Mouse (Mus musculus) liver, embryonic 11.5 days (tissue): ENCODE measurements around the gene Nbl1. TPM values are rescaled to one million over a fixed set of nuclear protein-coding genes. Genes with fewer than 3 reads are reported as not detected.
A peak's percentile ranks its signal among the peaks of the same experiment; 100 is the strongest.

ENCODE experiments used
- ATAC-seq: fragments of 200-750 bp; cut with Nextera tagmentation; replicated peaks from 2 replicates; pipeline ENCODE4 v1.8.0; 2017; ENCODE audit warnings: moderate number of reproducible peaks, mild to moderate bottlenecking, moderate TSS enrichment, moderate library complexity; ENCODE audit not compliant: low FRiP score
- DNase-seq: peaks from one replicate; pipeline ENCODE4 v3.0.0-alpha.2; 2017; ENCODE audit warnings: low spot score
- H3K27ac ChIP-seq: fragments of 300-500 bp; sonication (generic); 2 replicates; pipeline ENCODE4 v1.5.1; 2014; ENCODE audit warnings: mild to moderate bottlenecking, low read depth, low read length, control low read depth
- H3K27me3 ChIP-seq: fragments of 300-500 bp; sonication (generic); replicated peaks from 2 replicates; pipeline ENCODE4 v1.6.1; 2014; ENCODE audit warnings: low read length, mixed read lengths; ENCODE audit not compliant: control insufficient read depth, insufficient read depth
- H3K36me3 ChIP-seq: fragments of 300-500 bp; sonication (generic); 2 replicates; pipeline ENCODE4 v1.6.1; 2014; ENCODE audit warnings: mild to moderate bottlenecking, low read length, moderate library complexity, mixed read lengths; ENCODE audit not compliant: control insufficient read depth, insufficient read depth
- H3K4me1 ChIP-seq: fragments of 300-500 bp; sonication (generic); replicated peaks from 2 replicates; pipeline ENCODE4 v1.6.1; 2014; ENCODE audit warnings: low read length, mixed read lengths; ENCODE audit not compliant: control insufficient read depth, insufficient read depth
- H3K4me2 ChIP-seq: fragments of 300-500 bp; sonication (generic); 2 replicates; pipeline ENCODE4 v1.6.1; 2014; ENCODE audit warnings: mild to moderate bottlenecking, control low read depth, moderate library complexity
- H3K4me3 ChIP-seq: fragments of 300-500 bp; sonication (generic); 2 replicates; pipeline ENCODE4 v1.5.1; 2014; ENCODE audit warnings: low read depth, low read length, control low read depth
- H3K9ac ChIP-seq: fragments of 300-500 bp; sonication (generic); 2 replicates; pipeline ENCODE4 v1.6.1; 2014; ENCODE audit warnings: low read depth, low read length, control low read depth
- H3K9me3 ChIP-seq: fragments of 300-500 bp; sonication (generic); 2 replicates; pipeline ENCODE4 v1.6.1; 2016; ENCODE audit warnings: low read length, inconsistent platforms, mixed read lengths; ENCODE audit not compliant: control insufficient read depth
- WGBS: fragments of 180-500 bp; shearing (Covaris S2); extraction: QIAGEN DNeasy Blood & Tissue Kit; methylation state at CpG from one replicate; pipeline ENCODE4 v1.1.7; 2014; 5-methylcytosine and 5-hydroxymethylcytosine counted together
- polyA plus RNA-seq: library from polyadenylated mRNA; unstranded; fragments of >200 nt; fragmentation: Nextera tagmentation; extraction: Ambion mirVana; gene quantifications from 2 replicates; pipeline ENCODE4 v1.2.1, GENCODE M21; 2014

Nbl1 gene
- polyA plus RNA-seq, 1 experiment from 2014 or later: 5.0 TPM

- Histone ChIP-seq H3K4me3 (no peak overlapping the region), H3K4me1 (no peaks in the 10 kb centered on the region), H3K27ac (no peak overlapping the region), H3K9ac (no peak overlapping the region), H3K36me3 (no peaks in the 10 kb centered on the region), H3K27me3 (peaks cover 12% of the 10 kb centered on the region), H3K4me2 (no peak overlapping the region), H3K9me3 (no peaks in the 10 kb centered on the region)
- WGBS: 26% methylated on average over 4 of the region's 4 CpGs
- DNase-seq (no peak), ATAC-seq (no peak)
Observed at GRCm38 (mm10) chr4:139068287-139068686, 24.5 kb downstream of the Nbl1 start.

- Histone ChIP-seq H3K4me3 (no peak overlapping the region), H3K9ac (no peak overlapping the region), H3K4me2 (no peak overlapping the region), H3K9me3 (no peaks in the 10 kb centered on the region), H3K27me3 (no peaks in the 10 kb centered on the region), H3K36me3 (no peaks in the 10 kb centered on the region), H3K4me1 (no peaks in the 10 kb centered on the region), H3K27ac (no peak overlapping the region)
- no peak for ATAC-seq
- 87% methylated on average over 5 of the region's 5 CpGs for WGBS
- DNase-seq: no peak
Observed at GRCm38 (mm10) chr4:139064831-139065230, 28.0 kb downstream of the Nbl1 start.

GRCm38 (mm10) chr4:139059569-139059968 is 33.2 kb downstream of the Nbl1 start:
- Histone ChIP-seq H3K4me3 (no peak overlapping the region), H3K36me3 (no peaks in the 10 kb centered on the region), H3K27me3 (no peaks in the 10 kb centered on the region), H3K4me1 (no peaks in the 10 kb centered on the region), H3K9me3 (no peaks in the 10 kb centered on the region), H3K4me2 (no peak overlapping the region), H3K27ac (no peak overlapping the region), H3K9ac (no peak overlapping the region)
- 6% methylated on average over 7 of the region's 7 CpGs for WGBS
- ATAC-seq: no peak
- DNase-seq: peak; percentile 68

GRCm38 (mm10) chr4:139058029-139058428 is 34.8 kb downstream of the Nbl1 start:
- Histone ChIP-seq H3K9me3 (no peaks in the 10 kb centered on the region), H3K36me3 (no peaks in the 10 kb centered on the region), H3K27ac (no peak overlapping the region), H3K27me3 (no peaks in the 10 kb centered on the region), H3K4me1 (no peaks in the 10 kb centered on the region), H3K4me3 (no peak overlapping the region), H3K4me2 (no peak overlapping the region), H3K9ac (no peak overlapping the region)
- DNase-seq (no peak), ATAC-seq (no peak)
- 76% methylated on average over 5 of the region's 5 CpGs for WGBS

GRCm38 (mm10) chr4:139057291-139057690 is 35.5 kb downstream of the Nbl1 start:
- Histone ChIP-seq H3K27me3 (no peaks in the 10 kb centered on the region), H3K4me2 (no peak overlapping the region), H3K4me3 (no peak overlapping the region), H3K9ac (no peak overlapping the region), H3K36me3 (no peaks in the 10 kb centered on the region), H3K27ac (no peak overlapping the region), H3K4me1 (no peaks in the 10 kb centered on the region), H3K9me3 (no peaks in the 10 kb centered on the region)
- 75% methylated on average over 5 of the region's 5 CpGs for WGBS
- DNase-seq: no peak
- ATAC-seq: no peak

- no peaks in the 10 kb centered on the region for H3K4me1 ChIP-seq
- no peaks in the 10 kb centered on the region for H3K9me3 ChIP-seq
- 73% methylated on average over 3 of the region's 3 CpGs for WGBS
Observed at GRCm38 (mm10) chr4:139055744-139056143, 37.0 kb downstream of the Nbl1 start.

GRCm38 (mm10) chr4:139055336-139055735 is 37.5 kb downstream of the Nbl1 start:
- no peaks in the 10 kb centered on the region for H3K36me3 ChIP-seq
- WGBS: 79% methylated on average over 4 of the region's 4 CpGs
- no peaks in the 10 kb centered on the region for H3K4me1 ChIP-seq
- H3K27me3 ChIP-seq: no peaks in the 10 kb centered on the region
- ATAC-seq: no peak
- H3K9me3 ChIP-seq: no peaks in the 10 kb centered on the region
- H3K27ac ChIP-seq: no peak overlapping the region
- H3K4me2 ChIP-seq: no peak overlapping the region
- DNase-seq: no peak
- H3K9ac ChIP-seq: no peak overlapping the region
- no peak overlapping the region for H3K4me3 ChIP-seq

More at GRCm38 (mm10) chr4:139055744-139056143, 37.0 kb downstream of the Nbl1 start:
- H3K4me2 ChIP-seq: no peak overlapping the region
- H3K9ac ChIP-seq: no peak overlapping the region
- H3K27me3 ChIP-seq: no peaks in the 10 kb centered on the region
- no peaks in the 10 kb centered on the region for H3K36me3 ChIP-seq
- ATAC-seq: no peak
- DNase-seq: no peak
- no peak overlapping the region for H3K27ac ChIP-seq
- no peak overlapping the region for H3K4me3 ChIP-seq

GRCm38 (mm10) chr4:139054300-139054923 is 38.4 kb downstream of the Nbl1 start:
- 47% methylated on average over 9 of the region's 9 CpGs for WGBS
- no peak for ATAC-seq
- no peak for DNase-seq
- Histone ChIP-seq H3K9ac (no peak overlapping the region), H3K4me2 (no peak overlapping the region), H3K4me1 (no peaks in the 10 kb centered on the region), H3K27ac (no peak overlapping the region), H3K27me3 (no peaks in the 10 kb centered on the region), H3K9me3 (no peaks in the 10 kb centered on the region), H3K4me3 (no peak overlapping the region), H3K36me3 (no peaks in the 10 kb centered on the region)

- Histone ChIP-seq H3K4me2 (no peak overlapping the region), H3K36me3 (no peaks in the 10 kb centered on the region), H3K27me3 (no peaks in the 10 kb centered on the region), H3K4me3 (no peak overlapping the region), H3K9me3 (no peaks in the 10 kb centered on the region), H3K9ac (no peak overlapping the region), H3K27ac (no peak overlapping the region), H3K4me1 (no peaks in the 10 kb centered on the region)
- WGBS: 70% methylated on average over 5 of the region's 5 CpGs
- no peak for ATAC-seq
- DNase-seq: no peak
Observed at GRCm38 (mm10) chr4:139053391-139053790, 39.4 kb downstream of the Nbl1 start.
